Mouse (Mus musculus) heart, adult 2 months (tissue): ENCODE measurements around the gene Tmem179b.

Source experiments
- CTCF ChIP-seq: fragments of 200-600 bp; IDR thresholded peaks from 2 replicates; pipeline ENCODE4 v1.8.1; 2022; ENCODE audit warnings: antibody characterized with exemption, mild to moderate bottlenecking, moderate library complexity
- EP300 ChIP-seq: fragments of 200-500 bp; IDR thresholded peaks from 2 replicates; pipeline ENCODE4 v1.6.1; 2011; ENCODE audit warnings: low read depth, low read length, control low read depth; ENCODE audit not compliant: insufficient read depth

DNA sequence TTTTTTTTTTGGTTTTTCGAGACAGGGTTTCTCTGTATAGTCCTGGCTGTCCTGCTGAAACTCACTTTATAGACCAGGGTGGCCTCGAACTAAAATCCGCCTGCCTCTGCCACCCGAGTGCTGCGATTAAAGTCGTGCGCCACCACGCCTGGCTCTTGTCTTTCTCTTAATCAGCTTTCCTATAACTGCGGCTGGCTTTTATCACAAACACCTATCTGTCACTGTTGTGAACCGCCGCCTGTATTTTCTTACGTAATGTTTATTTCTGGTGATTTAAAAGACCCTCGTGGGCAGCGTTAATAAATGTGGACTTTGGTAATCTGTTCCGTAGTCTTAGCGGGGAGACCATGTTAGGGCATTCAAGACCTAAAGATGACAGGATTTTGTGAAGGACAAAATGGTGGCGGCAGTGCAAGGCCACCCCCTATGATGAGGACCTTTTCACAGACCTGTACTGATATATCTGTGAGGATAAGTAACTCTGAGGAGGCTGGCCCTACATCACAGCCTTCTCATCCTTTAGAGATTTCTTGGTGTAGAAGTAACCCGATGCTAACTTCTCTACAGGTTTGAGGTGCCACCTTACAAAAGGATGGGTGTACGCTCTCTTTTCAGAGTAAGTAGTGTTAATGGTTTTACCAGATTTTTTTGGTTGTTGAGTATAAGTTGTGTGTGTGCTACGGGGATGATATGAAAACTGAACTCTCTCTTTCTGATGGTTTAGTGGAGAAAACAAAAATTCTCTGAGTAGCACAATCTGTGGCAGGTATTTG is 50.5 kb downstream of the Tmem179b start:
- no peak for TF ChIP-seq EP300
- TF ChIP-seq CTCF, result no peak
